Mouse (Mus musculus) ES-E14 (cell line): Measurements from ENCODE around the gene Mre11a.

Experiments
- MAFK ChIP-seq: IDR thresholded peaks from 2 replicates; pipeline ENCODE4 v1.6.1; 2014; ENCODE audit warnings: mild to moderate bottlenecking, low read depth, low read length, inconsistent platforms; ENCODE audit not compliant: insufficient read depth
- ZC3H11A ChIP-seq: IDR thresholded peaks from 2 replicates; pipeline ENCODE4 v1.6.1; 2012; ENCODE audit warnings: low read depth, mild to moderate bottlenecking, inconsistent platforms, low read length, borderline replicate concordance

- TF ChIP-seq MAFK, result no peak
- TF ChIP-seq ZC3H11A, result no peak
These were observed 6.1 kb upstream of the Mre11a start for GRCm38 (mm10) chr9:14778341-14778740.
